Mouse (Mus musculus) neural tube, embryonic 12.5 days (tissue): ENCODE results near the gene Caln1. TPM values are rescaled to one million over a fixed set of nuclear protein-coding genes. Genes with fewer than 3 reads are reported as not detected.

Experiments
- ATAC-seq: fragments of 200-750 bp; cut with Nextera tagmentation; 2 replicates; pipeline ENCODE4 v1.8.0; 2017; ENCODE audit warnings: low read depth, mild to moderate bottlenecking, moderate TSS enrichment, moderate library complexity; ENCODE audit not compliant: low FRiP score
- H3K27ac ChIP-seq: fragments of 300-500 bp; sonication (generic); 2 replicates; pipeline ENCODE4 v1.5.1; 2016
- H3K27me3 ChIP-seq: fragments of 300-500 bp; sonication (generic); replicated peaks from 2 replicates; pipeline ENCODE4 v1.6.1; 2016; ENCODE audit warnings: mild to moderate bottlenecking
- H3K36me3 ChIP-seq: fragments of 300-500 bp; sonication (generic); 2 replicates; pipeline ENCODE4 v1.6.1; 2016; ENCODE audit warnings: mild to moderate bottlenecking
- H3K4me1 ChIP-seq: fragments of 300-500 bp; sonication (generic); 2 replicates; pipeline ENCODE4 v1.6.1; 2016
- H3K4me2 ChIP-seq: fragments of 300-500 bp; sonication (generic); replicated peaks from 2 replicates; pipeline ENCODE4 v1.6.1; 2016; ENCODE audit warnings: mild to moderate bottlenecking
- H3K4me3 ChIP-seq: fragments of 300-500 bp; sonication (generic); 2 replicates; pipeline ENCODE4 v1.5.1; 2016
- H3K9ac ChIP-seq: fragments of 300-500 bp; sonication (generic); 2 replicates; pipeline ENCODE4 v1.6.1; 2016; ENCODE audit warnings: mild to moderate bottlenecking
- H3K9me3 ChIP-seq: fragments of 300-500 bp; sonication (generic); 2 replicates; pipeline ENCODE4 v1.6.1; 2016; ENCODE audit warnings: mild to moderate bottlenecking
- WGBS: fragments of 180-500 bp; shearing (Covaris S2); methylation state at CpG from one replicate; pipeline ENCODE4 v1.1.7; 2016; 5-methylcytosine and 5-hydroxymethylcytosine counted together
- polyA plus RNA-seq: library from polyadenylated mRNA; unstranded; fragments of >200 nt; fragmentation: Nextera tagmentation; extraction: Ambion mirVana; gene quantifications from 2 replicates; pipeline ENCODE4 v1.2.1, GENCODE M21; 2016

Gene Caln1
- polyA plus RNA-seq, 1 experiment from 2014 or later: 2.6 TPM

DNA sequence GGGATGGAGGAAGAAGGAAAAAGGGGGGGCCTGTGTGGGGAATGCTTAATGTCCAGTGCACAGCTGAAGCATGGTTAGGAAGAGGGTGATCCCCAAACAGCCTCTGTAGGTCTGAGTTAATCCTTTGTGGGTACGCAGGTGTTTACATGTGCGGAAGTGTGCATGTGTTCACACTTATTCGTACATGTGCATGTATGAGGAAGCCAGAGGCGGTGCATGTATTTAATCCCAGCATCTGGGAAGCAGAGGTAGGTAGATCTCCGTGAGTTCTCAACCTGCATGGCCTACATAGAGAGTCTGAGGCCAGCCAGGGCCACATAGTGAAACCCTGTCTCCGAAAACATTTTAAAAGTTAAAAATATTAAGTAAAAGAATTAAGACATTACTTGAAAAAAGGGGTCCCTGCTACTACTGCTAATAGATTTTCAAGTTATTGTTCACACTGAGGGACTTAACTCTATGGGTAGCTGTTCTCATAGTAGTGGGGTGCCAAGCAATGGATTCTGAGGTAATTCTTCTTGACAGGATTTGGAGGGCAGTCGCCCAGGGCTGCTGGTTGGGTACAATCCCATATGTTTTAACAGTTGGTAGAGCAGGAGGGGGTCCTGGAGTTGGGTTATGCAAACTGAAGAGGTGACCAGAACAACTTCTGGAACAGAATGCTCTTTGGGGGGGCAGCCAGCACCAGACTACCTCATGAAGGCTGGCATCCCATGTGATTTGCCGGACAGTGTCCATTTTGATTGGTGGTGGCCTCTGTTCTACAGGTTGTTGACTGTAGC is 31.1 kb downstream of the Caln1 start:
- Histone ChIP-seq H3K27ac (no peak overlapping the region), H3K9me3 (no peaks in the 10 kb centered on the region), H3K9ac (no peak overlapping the region), H3K4me2 (no peak overlapping the region), H3K4me1 (no peaks in the 10 kb centered on the region), H3K4me3 (no peak overlapping the region), H3K36me3 (no peaks in the 10 kb centered on the region), H3K27me3 (no peaks in the 10 kb centered on the region)
- no peak for ATAC-seq
- WGBS: 93% methylated on average over 8 of the region's 8 CpGs

GRCm38 (mm10) chr5:130405201-130405600 is 35.9 kb downstream of the Caln1 start:
- H3K9me3 ChIP-seq: no peaks in the 10 kb centered on the region
- no peak overlapping the region for H3K4me3 ChIP-seq
- no peaks in the 10 kb centered on the region for H3K36me3 ChIP-seq
- ATAC-seq: no peak
- no peak overlapping the region for H3K27ac ChIP-seq
- no peak overlapping the region for H3K4me2 ChIP-seq
- H3K9ac ChIP-seq: no peak overlapping the region
- H3K27me3 ChIP-seq: no peaks in the 10 kb centered on the region
- no peaks in the 10 kb centered on the region for H3K4me1 ChIP-seq
- 47% methylated on average over 1 of the region's 1 CpGs for WGBS

DNA sequence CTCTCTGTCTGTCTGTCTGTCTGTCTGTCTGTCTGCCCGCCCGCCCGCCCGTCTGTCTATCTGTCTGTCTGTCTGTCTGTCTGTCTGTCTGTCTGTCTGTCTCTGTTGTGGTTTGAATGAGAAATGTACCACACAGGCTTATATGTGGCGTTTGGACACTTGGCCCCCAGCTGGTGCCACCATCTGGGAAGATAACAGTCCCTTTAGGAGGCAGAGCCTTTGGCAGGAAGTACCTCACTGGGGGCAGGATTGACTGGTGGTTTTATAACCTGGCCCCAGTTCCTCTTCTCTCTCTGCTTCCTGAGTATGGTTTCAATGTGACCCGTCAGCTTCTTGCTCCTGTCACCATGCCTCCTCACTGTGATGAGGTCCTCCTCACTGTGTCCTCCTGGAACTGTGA is 40.5 kb downstream of the Caln1 start:
- WGBS: 85% methylated on average over 6 of the region's 6 CpGs
- no peak overlapping the region for H3K4me2 ChIP-seq

GRCm38 (mm10) chr5:130411516-130411915 is 42.3 kb downstream of the Caln1 start:
- Histone ChIP-seq H3K4me3 (no peak overlapping the region), H3K36me3 (no peaks in the 10 kb centered on the region), H3K4me1 (no peaks in the 10 kb centered on the region), H3K27me3 (no peaks in the 10 kb centered on the region), H3K27ac (no peak overlapping the region), H3K4me2 (no peak overlapping the region), H3K9ac (no peak overlapping the region), H3K9me3 (0 out of 2 replicates have a peak, but pooled peaks cover 4% of the 10 kb centered on the region)
- 95% methylated on average over 17 of the region's 17 CpGs for WGBS
- ATAC-seq: no peak

More for the DNA sequence above, 40.5 kb downstream of the Caln1 start:
- Histone ChIP-seq H3K27ac (no peak overlapping the region), H3K27me3 (no peaks in the 10 kb centered on the region), H3K36me3 (no peaks in the 10 kb centered on the region), H3K4me3 (no peak overlapping the region), H3K9me3 (0 out of 2 replicates have a peak, but pooled peaks cover 4% of the 10 kb centered on the region), H3K9ac (no peak overlapping the region), H3K4me1 (no peaks in the 10 kb centered on the region)
- ATAC-seq: no peak

GRCm38 (mm10) chr5:130447438-130447837 is 78.2 kb downstream of the Caln1 start:
- H3K27ac ChIP-seq: no peak overlapping the region
- H3K9ac ChIP-seq: no peak overlapping the region
- H3K27me3 ChIP-seq: peaks cover 45% of the 10 kb centered on the region
- H3K4me2 ChIP-seq: no peak overlapping the region
- peaks cover 20% of the 10 kb centered on the region for H3K4me1 ChIP-seq
- ATAC-seq: no peak
- H3K9me3 ChIP-seq: no peaks in the 10 kb centered on the region
- 46% methylated on average over 6 of the region's 6 CpGs for WGBS
- no peak overlapping the region for H3K4me3 ChIP-seq
- no peaks in the 10 kb centered on the region for H3K36me3 ChIP-seq

DNA sequence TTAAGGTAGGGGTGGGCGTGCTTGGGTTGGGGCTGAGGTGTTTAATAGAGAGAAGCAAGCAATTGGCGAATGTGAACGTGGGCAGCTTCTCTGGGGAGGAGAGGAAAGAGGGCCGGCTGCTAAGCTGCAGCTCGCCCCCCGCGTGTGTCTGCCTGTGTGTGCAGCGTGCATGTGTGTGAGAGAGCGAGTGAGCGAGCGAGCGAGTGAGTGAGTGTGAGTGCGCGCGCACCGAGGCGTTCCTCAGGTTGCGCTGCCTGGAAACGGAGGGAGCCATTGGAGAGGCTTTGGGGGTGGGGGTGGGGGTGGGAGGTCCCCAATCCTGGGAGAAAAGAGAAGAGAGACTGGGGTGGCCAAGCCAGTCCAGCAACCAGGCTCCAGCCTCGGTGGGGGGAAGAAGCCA is 79.2 kb downstream of the Caln1 start:
- peak overlapping the region; percentile 65 for H3K9ac ChIP-seq
- no peak overlapping the region for H3K27ac ChIP-seq
- H3K27me3 ChIP-seq: peaks cover 45% of the 10 kb centered on the region

DNA sequence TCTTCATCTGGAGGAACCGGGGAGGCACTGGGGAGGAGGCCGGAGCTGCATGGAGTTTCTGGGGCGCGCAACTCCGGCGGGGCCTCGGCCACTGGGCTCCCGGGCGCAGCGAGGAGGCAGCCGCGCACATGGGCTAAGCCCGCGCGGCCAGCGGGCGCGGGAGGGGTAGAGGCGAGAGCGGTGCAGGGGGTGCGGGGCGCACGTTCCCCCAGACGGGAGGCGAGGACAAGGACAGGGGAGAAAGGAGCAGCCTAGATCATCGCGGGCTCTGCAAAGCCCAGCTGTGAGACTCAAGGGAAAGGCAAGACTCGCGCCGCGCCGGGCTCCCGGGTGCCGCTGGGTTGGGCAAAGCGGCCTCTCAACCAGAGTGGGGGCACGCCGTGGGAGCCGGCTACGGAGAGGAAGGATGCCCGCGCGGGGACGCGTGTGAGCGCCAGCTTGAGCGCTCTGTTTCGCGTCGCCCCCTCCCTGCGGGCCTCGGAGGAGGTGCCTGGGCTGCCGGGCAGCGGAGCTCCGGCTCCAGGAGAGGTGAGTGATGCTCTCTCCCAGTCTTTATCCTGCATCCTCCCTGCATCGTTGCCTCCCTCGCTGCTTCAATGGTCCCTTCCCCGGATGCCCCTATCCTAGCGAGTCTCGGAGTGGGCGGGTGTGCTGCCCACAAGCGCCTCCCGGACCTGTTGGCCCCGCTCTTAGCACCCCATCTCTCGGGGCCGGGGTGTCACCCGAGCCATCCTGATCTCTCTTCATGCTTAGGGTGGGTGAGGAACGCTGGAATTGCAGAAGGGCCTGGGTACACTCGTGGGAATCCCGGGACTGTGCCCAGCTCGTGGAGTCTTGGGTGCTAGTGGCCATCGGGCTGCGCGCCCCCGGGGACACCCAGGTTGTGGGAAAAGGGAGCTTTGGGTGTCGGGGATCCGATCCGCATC is 79.9 kb downstream of the Caln1 start:
- H3K9me3 ChIP-seq: no peaks in the 10 kb centered on the region
- peaks cover 47% of the 10 kb centered on the region for H3K27me3 ChIP-seq
- peaks cover 20% of the 10 kb centered on the region for H3K4me1 ChIP-seq
- H3K27ac ChIP-seq: no peak overlapping the region
- H3K4me3 ChIP-seq: peak overlapping the region; percentile 47
- H3K9ac ChIP-seq: peak overlapping the region; percentile 65
- no peaks in the 10 kb centered on the region for H3K36me3 ChIP-seq
- H3K4me2 ChIP-seq: peak overlapping the region; percentile 99
- WGBS: under 1% methylated on average over 77 of the region's 77 CpGs
- peak; percentile 58; the same call in 1 of the 2 replicates for ATAC-seq

More for the DNA sequence above, 79.2 kb downstream of the Caln1 start:
- H3K4me2 ChIP-seq: peak overlapping the region; percentile 99
- peaks cover 20% of the 10 kb centered on the region for H3K4me1 ChIP-seq
- H3K36me3 ChIP-seq: no peaks in the 10 kb centered on the region
- no peaks in the 10 kb centered on the region for H3K9me3 ChIP-seq
- WGBS: 2% methylated on average over 20 of the region's 20 CpGs
- 0 out of 2 replicates have a peak, but pooled peaks have one; percentile 44 for ATAC-seq
- peak overlapping the region; percentile 47 for H3K4me3 ChIP-seq

- H3K36me3 ChIP-seq: no peaks in the 10 kb centered on the region
- peaks cover 48% of the 10 kb centered on the region for H3K27me3 ChIP-seq
- peaks cover 20% of the 10 kb centered on the region for H3K4me1 ChIP-seq
- H3K9me3 ChIP-seq: no peaks in the 10 kb centered on the region
- peak overlapping the region; percentile 47 for H3K4me3 ChIP-seq
- WGBS: 7% methylated on average over 14 of the region's 14 CpGs
- no peak overlapping the region for H3K27ac ChIP-seq
- peak overlapping the region; percentile 65; the same call in 1 of the 2 replicates for H3K9ac ChIP-seq
- ATAC-seq: no peak
- peak overlapping the region; percentile 99 for H3K4me2 ChIP-seq
These were observed 80.8 kb downstream of the Caln1 start for GRCm38 (mm10) chr5:130450031-130450541.

DNA sequence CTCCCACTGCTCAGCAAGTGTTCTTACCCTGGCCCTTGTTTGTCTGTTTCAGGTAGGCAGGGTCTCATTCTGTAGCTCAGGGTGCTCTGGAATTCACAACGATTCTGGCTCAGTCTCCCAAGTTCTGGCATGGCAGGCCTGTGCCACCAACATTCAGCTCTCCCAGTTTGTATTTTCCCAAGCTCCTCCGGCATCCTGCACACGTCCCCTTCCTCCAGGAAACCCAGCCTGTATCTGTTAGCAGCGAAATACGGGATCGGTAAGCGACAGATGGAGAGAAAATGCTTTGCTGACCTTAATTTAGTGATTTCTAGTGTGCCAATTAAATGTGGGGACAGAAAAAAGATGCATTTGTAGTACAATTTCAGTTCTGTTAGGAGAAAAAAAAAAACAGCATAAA is 88.8 kb downstream of the Caln1 start:
- no peak overlapping the region for H3K4me3 ChIP-seq
- ATAC-seq: no peak
- no peaks in the 10 kb centered on the region for H3K9me3 ChIP-seq
- 0 out of 2 replicates have a peak, but pooled peaks cover 2% of the 10 kb centered on the region for H3K27me3 ChIP-seq
- no peak overlapping the region for H3K4me2 ChIP-seq
- no peak overlapping the region for H3K27ac ChIP-seq
- 90% methylated on average over 7 of the region's 7 CpGs for WGBS
- no peaks in the 10 kb centered on the region for H3K36me3 ChIP-seq
- no peak overlapping the region for H3K9ac ChIP-seq
- H3K4me1 ChIP-seq: no peaks in the 10 kb centered on the region

DNA sequence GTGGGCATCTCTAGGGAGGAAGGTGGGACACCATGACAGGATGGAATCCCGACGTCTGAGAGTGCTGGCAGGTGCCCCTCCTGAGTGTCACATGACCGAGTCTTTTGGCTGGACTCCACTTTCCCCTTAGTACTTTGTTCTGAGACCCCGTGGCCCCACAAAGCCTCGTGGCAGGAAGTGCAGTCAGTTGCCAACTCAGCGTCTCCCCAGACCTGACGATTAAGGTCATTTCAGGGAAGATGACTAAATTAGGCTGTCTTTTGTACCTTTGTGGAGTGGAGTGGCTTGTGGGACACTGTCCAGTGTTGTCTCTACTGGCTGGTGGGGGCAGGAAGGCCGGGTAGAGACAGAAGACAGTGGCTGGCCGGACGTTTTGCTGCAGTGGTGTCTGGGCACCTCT is 103.0 kb downstream of the Caln1 start:
- H3K9me3 ChIP-seq: no peaks in the 10 kb centered on the region
- no peaks in the 10 kb centered on the region for H3K4me1 ChIP-seq
- WGBS: 81% methylated on average over 10 of the region's 10 CpGs
- H3K27ac ChIP-seq: no peak overlapping the region
- no peaks in the 10 kb centered on the region for H3K27me3 ChIP-seq
- H3K4me3 ChIP-seq: no peak overlapping the region
- H3K9ac ChIP-seq: no peak overlapping the region
- no peak for ATAC-seq
- H3K4me2 ChIP-seq: no peak overlapping the region
- no peaks in the 10 kb centered on the region for H3K36me3 ChIP-seq

GRCm38 (mm10) chr5:130474876-130475275 is 105.6 kb downstream of the Caln1 start:
- no peak overlapping the region for H3K27ac ChIP-seq
- 87% methylated on average over 6 of the region's 6 CpGs for WGBS
- ATAC-seq: no peak
- H3K36me3 ChIP-seq: no peaks in the 10 kb centered on the region
- H3K4me1 ChIP-seq: no peaks in the 10 kb centered on the region
- no peak overlapping the region for H3K9ac ChIP-seq
- H3K4me2 ChIP-seq: no peak overlapping the region
- H3K27me3 ChIP-seq: no peaks in the 10 kb centered on the region
- H3K4me3 ChIP-seq: no peak overlapping the region
- H3K9me3 ChIP-seq: no peaks in the 10 kb centered on the region

DNA sequence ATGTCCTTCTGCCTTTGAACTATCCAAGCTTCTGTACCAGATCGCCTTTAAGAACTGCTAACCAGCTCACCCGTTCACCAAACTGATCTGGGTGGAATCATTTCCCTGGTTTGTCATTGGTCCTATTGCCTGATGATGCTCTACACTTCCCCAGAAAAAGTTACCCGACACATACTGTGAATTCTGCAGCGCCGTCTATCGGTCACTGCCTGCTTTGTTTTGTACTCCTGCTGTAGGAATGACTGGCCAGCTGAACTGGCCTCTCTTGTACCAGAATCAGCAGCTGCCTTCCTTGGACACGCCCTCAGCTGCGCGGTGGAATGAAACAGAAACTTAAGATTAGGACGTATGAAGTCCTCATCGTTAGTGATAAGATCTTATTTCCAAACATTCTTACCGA is 107.5 kb downstream of the Caln1 start:
- Histone ChIP-seq H3K9ac (no peak overlapping the region), H3K36me3 (no peaks in the 10 kb centered on the region), H3K4me1 (no peaks in the 10 kb centered on the region), H3K4me3 (no peak overlapping the region), H3K27me3 (no peaks in the 10 kb centered on the region), H3K4me2 (no peak overlapping the region), H3K9me3 (no peaks in the 10 kb centered on the region), H3K27ac (no peak overlapping the region)
- ATAC-seq: no peak
- 75% methylated on average over 12 of the region's 12 CpGs for WGBS
